Mouse (Mus musculus): ENCODE measurements at regions not wholly inside any gene's neighbourhood (a gene's known extent, or its start where the extent isn't known, plus 50 kb on each side); places are given as distances from the start of the nearest gene placed in this dataset.

DNA sequence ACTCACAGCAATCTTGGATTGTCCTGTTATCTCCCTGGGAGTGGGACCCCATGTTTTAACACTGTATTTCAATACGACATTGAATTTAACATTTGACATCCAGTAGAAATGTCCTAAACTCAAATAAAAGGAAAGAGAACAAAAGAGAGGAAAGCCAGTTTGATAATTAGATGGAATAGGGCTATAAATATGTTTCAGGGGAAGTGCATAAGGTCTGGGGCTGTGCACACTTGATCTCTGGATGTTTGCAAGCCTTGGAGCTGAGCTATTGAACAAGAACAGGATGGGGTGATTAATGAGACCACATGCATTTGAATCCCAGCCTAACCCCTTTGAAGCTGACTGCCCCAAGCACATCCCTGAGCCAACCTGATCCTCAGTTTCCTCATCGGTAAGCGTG, 264.0 kb upstream of the Npvf start:
- 82% methylated on average over 3 of the region's 3 CpGs for WGBS
- Histone ChIP-seq H3K4me3 (no peak overlapping the region), H3K36me3 (replicated peaks) (no peaks in the 10 kb centered on the region), H3K9me3 (no peaks in the 10 kb centered on the region), H3K27me3 (ENCODE audit: poor library complexity, severe bottlenecking) (no peaks in the 10 kb centered on the region), H3K4me1 (no peaks in the 10 kb centered on the region), H3K27ac (no peak overlapping the region)
- DNase-seq (ENCODE audit: extremely low spot score, low spot score) = no peak

DNA sequence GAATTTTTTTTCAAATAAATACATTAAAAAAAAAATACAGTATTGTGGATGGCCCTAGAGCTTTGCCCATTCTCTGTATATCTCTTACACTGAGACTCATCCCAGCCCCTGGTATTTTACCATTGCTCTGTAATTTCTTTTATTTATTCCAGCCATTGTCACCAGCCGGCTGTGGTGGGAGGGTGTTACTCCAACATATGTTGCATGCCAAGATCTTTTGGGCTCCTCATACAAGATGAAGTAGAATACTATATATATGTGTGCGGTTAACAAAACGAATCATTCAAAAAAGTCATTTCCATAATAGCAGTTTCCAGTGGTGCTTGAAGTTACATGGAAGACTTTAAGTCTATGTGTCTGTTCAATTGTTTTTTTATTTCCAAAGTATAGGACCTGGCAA, 268.0 kb upstream of the Npvf start:
- peaks cover 18% of the 10 kb centered on the region for H3K4me1 ChIP-seq
- no peaks in the 10 kb centered on the region; the same call in 1 of the 2 replicates for H3K27me3 ChIP-seq (ENCODE audit: poor library complexity, severe bottlenecking)
- H3K4me3 ChIP-seq = no peak overlapping the region
- DNase-seq (ENCODE audit: extremely low spot score, low spot score) = no peak
- H3K36me3 ChIP-seq (replicated peaks) = no peaks in the 10 kb centered on the region
- peaks cover 4% of the 10 kb centered on the region for H3K9me3 ChIP-seq
- H3K27ac ChIP-seq = no peak overlapping the region
- WGBS = 92% methylated on average over 3 of the region's 3 CpGs

DNA sequence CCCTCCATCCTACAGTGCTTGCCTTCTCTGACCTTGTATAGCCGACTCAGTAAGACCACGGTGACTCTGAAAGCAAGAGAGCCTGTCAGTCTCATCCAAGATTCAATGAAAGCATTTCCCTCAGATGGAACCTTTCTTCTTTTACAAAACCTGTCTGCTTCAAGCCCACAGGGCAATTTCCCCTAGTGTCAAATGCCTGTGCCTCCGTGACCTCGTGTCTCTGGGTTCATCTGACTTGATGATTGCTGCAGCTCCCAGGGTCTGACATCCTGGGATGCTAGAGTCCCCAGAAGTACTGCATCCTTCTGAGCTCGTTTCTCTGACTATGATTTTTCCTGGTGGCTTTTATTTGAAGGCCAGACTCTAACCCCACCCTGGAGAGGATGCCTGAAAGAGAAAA, 270.3 kb upstream of the Npvf start:
- WGBS = 51% methylated on average over 5 of the region's 5 CpGs
- no peaks in the 10 kb centered on the region; the same call in 1 of the 2 replicates for H3K27me3 ChIP-seq (ENCODE audit: poor library complexity, severe bottlenecking)
- H3K27ac ChIP-seq = peak overlapping the region; percentile 40; the same call in 1 of the 2 replicates
- peaks cover 4% of the 10 kb centered on the region for H3K9me3 ChIP-seq
- no peaks in the 10 kb centered on the region for H3K36me3 ChIP-seq (replicated peaks)
- peaks cover 18% of the 10 kb centered on the region for H3K4me1 ChIP-seq
- no peak overlapping the region for H3K4me3 ChIP-seq
- no peak for DNase-seq (ENCODE audit: extremely low spot score, low spot score)

DNA sequence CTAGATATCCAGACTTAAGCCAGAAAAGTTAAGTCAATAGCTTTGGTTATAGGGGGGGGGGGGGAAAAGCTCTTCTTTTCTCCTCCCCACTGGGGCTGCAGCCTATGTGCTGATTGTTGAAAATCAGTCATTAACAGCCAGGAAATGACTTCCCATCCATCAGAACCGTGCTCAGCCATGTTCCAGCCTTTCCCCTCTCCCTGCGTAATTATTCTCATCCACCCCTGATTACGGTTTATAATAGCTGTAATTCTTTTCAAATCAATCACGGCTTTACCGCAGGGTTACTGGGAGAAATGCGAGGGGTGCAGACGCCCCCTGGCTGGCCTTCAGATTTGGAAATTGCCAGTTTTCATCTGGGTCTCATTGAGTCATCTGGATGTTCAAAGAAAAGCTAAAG, 270.8 kb upstream of the Npvf start:
- no peaks in the 10 kb centered on the region for H3K36me3 ChIP-seq (replicated peaks)
- WGBS = 49% methylated on average over 7 of the region's 7 CpGs
- H3K9me3 ChIP-seq = peaks cover 4% of the 10 kb centered on the region
- no peak overlapping the region for H3K4me3 ChIP-seq
- DNase-seq (ENCODE audit: extremely low spot score, low spot score) = no peak
- no peaks in the 10 kb centered on the region; the same call in 1 of the 2 replicates for H3K27me3 ChIP-seq (ENCODE audit: poor library complexity, severe bottlenecking)
- 0 out of 2 replicates have a peak overlapping the region, but pooled peaks have one; percentile 40 for H3K27ac ChIP-seq
- peaks cover 18% of the 10 kb centered on the region for H3K4me1 ChIP-seq

DNA sequence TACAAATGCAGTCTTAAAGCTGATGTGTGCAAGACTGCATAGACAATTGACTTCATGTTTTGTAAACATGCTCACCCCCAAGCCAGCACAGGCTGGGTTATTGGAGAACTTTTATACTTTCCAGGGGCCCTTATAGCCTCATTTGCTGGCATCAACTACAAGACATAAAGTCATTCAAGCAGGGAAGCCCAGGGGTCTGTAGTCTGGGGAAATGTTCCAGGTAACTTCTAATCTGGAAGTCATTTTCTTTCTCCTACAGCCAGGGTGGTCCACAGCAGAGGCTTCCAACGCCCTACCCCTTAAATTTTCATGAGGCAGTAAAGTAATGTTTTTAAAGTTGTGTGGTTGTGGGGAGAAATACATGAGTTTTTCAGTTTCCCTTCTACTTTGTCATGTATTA, 272.1 kb upstream of the Npvf start:
- Histone ChIP-seq H3K9me3 (peaks cover 4% of the 10 kb centered on the region), H3K27ac (no peak overlapping the region), H3K27me3 (ENCODE audit: poor library complexity, severe bottlenecking) (no peaks in the 10 kb centered on the region; the same call in 1 of the 2 replicates), H3K4me1 (peaks cover 18% of the 10 kb centered on the region), H3K4me3 (no peak overlapping the region), H3K36me3 (replicated peaks) (no peaks in the 10 kb centered on the region)
- 87% methylated on average over 1 of the region's 1 CpGs for WGBS
- no peak for DNase-seq (ENCODE audit: extremely low spot score, low spot score)

DNA sequence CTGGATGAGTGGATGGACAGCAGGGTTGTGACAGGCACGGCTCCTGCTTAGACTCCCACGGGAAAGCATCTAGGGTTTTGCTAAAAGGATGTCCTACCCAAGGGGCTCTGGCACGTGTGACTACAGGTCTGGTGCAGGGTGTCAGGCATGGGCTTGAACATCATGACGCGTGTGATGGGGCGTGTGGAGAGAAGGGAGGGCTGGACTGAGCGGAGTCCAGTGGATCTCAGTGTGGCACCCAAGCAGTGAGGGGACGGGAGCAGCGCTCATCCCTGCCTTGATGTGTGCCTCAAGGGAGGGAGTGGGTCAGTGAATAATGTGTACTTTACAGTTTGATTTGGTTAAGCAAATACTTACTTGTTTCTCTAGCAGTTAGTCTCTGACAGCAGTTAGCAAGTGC, 275.3 kb upstream of the Npvf start:
- Histone ChIP-seq H3K4me1 (peaks cover 12% of the 10 kb centered on the region), H3K27me3 (ENCODE audit: poor library complexity, severe bottlenecking) (peaks cover 19% of the 10 kb centered on the region; the same call in 1 of the 2 replicates), H3K4me3 (no peak overlapping the region), H3K36me3 (replicated peaks) (no peaks in the 10 kb centered on the region), H3K9me3 (peaks cover 4% of the 10 kb centered on the region), H3K27ac (no peak overlapping the region)
- 91% methylated on average over 9 of the region's 9 CpGs for WGBS
- no peak for DNase-seq (ENCODE audit: extremely low spot score, low spot score)

DNA sequence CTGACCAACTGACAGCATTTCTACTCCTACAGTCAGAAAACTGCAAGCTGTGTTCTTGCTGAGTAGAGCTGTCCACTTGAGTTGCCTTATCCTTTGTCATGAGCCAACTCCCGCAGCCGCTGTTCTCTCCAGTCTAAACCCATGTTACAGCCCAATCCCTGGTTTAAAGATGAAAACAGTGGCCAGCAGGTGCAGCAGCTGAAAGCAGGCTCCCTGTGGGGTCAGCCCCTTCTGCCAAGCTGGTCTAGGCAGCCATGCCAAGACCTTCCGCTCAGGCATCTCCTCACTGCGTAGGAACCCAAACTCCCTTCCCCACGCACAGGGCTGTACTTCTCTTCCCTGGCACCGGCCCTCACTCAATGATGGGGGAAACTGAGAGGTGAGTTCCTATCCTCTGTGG, 279.3 kb upstream of the Npvf start:
- H3K27ac ChIP-seq = 0 out of 2 replicates have a peak overlapping the region, but pooled peaks have one; percentile 11
- H3K9me3 ChIP-seq = no peaks in the 10 kb centered on the region
- H3K36me3 ChIP-seq (replicated peaks) = no peaks in the 10 kb centered on the region
- 93% methylated on average over 6 of the region's 6 CpGs for WGBS
- peaks cover 11% of the 10 kb centered on the region for H3K4me1 ChIP-seq
- DNase-seq (ENCODE audit: extremely low spot score, low spot score) = no peak
- peaks cover 28% of the 10 kb centered on the region for H3K27me3 ChIP-seq (ENCODE audit: poor library complexity, severe bottlenecking)
- no peak overlapping the region for H3K4me3 ChIP-seq

DNA sequence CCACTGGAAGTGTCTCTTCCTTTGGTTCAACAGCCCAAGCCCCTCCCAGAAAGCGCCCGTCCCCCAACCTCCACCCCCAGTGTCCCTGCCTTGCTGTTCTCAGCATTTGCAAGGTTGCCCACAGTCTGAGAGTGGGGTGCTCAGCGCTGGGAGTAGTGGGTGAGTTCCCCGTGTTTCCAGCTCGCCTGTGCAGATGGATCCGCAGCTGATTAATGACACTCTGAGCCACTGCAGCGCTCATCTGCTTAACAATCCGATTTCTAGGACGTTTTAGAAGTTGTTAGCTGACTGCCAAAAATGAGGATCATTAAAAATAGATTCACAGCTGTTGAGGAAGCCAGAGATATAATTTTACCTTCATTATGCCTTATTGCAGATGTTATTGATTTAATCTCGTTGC, 280.0 kb upstream of the Npvf start:
- Histone ChIP-seq H3K9me3 (no peaks in the 10 kb centered on the region), H3K27ac (0 out of 2 replicates have a peak overlapping the region, but pooled peaks have one; percentile 11), H3K36me3 (replicated peaks) (no peaks in the 10 kb centered on the region), H3K4me3 (no peak overlapping the region), H3K27me3 (ENCODE audit: poor library complexity, severe bottlenecking) (peaks cover 28% of the 10 kb centered on the region), H3K4me1 (peaks cover 16% of the 10 kb centered on the region)
- 88% methylated on average over 10 of the region's 10 CpGs for WGBS
- DNase-seq (ENCODE audit: extremely low spot score, low spot score) = no peak

DNA sequence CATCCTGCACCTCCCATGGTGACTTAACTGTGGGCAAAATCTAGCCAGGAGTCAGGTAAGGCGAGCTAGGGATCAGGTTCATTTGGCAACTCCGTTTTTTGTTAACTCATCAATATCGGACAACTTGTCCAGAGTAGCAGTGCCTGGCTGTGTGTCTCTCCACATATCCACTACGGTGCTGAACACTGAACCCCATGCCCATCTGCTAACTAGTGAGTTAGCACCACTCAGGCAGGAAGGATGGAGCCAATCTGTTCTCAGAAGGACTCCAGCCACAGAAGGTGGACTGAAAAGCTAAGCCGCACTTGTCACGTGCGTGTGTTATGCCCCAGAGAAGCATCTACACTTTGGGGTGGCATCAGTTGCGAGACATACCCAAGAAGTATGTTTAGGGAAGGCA, 282.1 kb upstream of the Npvf start:
- Histone ChIP-seq H3K9me3 (no peaks in the 10 kb centered on the region), H3K27ac (no peak overlapping the region), H3K4me3 (no peak overlapping the region), H3K36me3 (replicated peaks) (no peaks in the 10 kb centered on the region), H3K27me3 (ENCODE audit: poor library complexity, severe bottlenecking) (peaks cover 28% of the 10 kb centered on the region), H3K4me1 (peaks cover 19% of the 10 kb centered on the region)
- 89% methylated on average over 8 of the region's 8 CpGs for WGBS
- DNase-seq (ENCODE audit: extremely low spot score, low spot score) = no peak

DNA sequence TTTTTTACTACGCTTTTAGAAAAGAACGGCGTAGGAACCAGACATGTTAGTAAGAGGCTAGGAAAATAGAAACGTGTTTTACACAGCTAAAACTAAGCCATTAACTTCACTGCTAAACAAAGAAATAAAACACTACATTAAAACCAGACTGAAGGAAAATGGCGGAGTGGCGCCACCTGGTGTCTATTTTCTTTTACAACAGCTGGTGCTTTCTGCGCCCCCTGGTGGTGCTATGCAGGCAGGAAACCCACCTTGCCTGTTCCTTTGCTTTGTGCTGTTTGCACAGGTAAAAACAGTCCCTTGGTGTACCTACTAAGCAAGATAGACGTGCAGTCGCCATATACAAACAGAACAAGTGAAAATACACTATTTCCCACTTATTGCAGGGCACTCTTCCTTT, 282.9 kb upstream of the Npvf start:
- peaks cover 24% of the 10 kb centered on the region for H3K4me1 ChIP-seq
- H3K4me3 ChIP-seq = no peak overlapping the region
- H3K27ac ChIP-seq = no peak overlapping the region
- H3K27me3 ChIP-seq (ENCODE audit: poor library complexity, severe bottlenecking) = peaks cover 28% of the 10 kb centered on the region
- no peaks in the 10 kb centered on the region for H3K36me3 ChIP-seq (replicated peaks)
- H3K9me3 ChIP-seq = no peaks in the 10 kb centered on the region
- WGBS = 34% methylated on average over 9 of the region's 9 CpGs
- peak; percentile 75 for DNase-seq (ENCODE audit: extremely low spot score, low spot score)

DNA sequence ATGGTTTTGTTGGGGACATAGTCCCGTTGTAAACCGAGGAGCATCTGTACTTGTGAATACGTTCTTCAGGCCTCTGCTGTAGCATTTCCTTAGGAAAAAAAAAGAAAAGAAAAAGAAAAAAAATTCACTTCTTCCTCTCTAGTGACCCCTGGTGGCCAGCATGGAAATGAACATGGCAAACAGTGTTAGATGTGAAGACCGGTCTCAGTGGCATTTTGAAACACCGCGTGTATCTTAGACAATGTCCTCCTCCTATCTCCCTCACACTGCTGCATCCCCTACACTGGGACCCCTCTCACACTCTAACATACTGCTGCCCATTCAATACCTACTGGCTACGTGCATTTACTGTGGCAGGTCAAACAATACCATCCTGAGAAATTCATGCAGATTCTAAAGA, 284.6 kb upstream of the Npvf start:
- peaks cover 13% of the 10 kb centered on the region; the same call in 1 of the 2 replicates for H3K27me3 ChIP-seq (ENCODE audit: poor library complexity, severe bottlenecking)
- no peaks in the 10 kb centered on the region for H3K9me3 ChIP-seq
- H3K4me1 ChIP-seq = peaks cover 24% of the 10 kb centered on the region
- no peaks in the 10 kb centered on the region for H3K36me3 ChIP-seq (replicated peaks)
- peak; percentile 43 for DNase-seq (ENCODE audit: extremely low spot score, low spot score)
- no peak overlapping the region for H3K4me3 ChIP-seq
- peak overlapping the region; percentile 71 for H3K27ac ChIP-seq
- 31% methylated on average over 7 of the region's 7 CpGs for WGBS

DNA sequence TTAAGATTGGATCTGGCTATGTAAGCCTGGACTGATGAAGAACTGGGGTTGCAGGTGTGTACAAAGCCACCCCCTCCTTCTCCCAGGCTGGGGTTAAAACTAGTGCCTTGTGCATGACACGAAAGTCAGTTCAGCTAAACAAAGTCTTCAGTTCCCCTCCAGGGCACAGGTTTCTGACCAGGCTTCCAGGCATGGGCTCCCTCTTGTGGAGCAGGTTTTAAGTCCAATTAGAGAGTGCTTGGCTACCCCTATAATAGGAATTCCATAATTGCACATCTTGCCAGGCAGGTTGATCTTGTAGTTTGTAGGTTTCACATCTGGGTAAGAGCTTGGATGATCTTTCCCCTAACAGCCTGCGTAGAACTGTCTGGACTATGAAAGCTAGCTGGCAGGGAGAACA, 285.2 kb upstream of the Npvf start:
- Histone ChIP-seq H3K36me3 (replicated peaks) (no peaks in the 10 kb centered on the region), H3K4me1 (peaks cover 24% of the 10 kb centered on the region), H3K27ac (peak overlapping the region; percentile 60; the same call in 1 of the 2 replicates), H3K4me3 (no peak overlapping the region), H3K9me3 (no peaks in the 10 kb centered on the region), H3K27me3 (ENCODE audit: poor library complexity, severe bottlenecking) (peaks cover 9% of the 10 kb centered on the region; the same call in 1 of the 2 replicates)
- DNase-seq (ENCODE audit: extremely low spot score, low spot score) = no peak
- WGBS = 57% methylated on average over 2 of the region's 2 CpGs

DNA sequence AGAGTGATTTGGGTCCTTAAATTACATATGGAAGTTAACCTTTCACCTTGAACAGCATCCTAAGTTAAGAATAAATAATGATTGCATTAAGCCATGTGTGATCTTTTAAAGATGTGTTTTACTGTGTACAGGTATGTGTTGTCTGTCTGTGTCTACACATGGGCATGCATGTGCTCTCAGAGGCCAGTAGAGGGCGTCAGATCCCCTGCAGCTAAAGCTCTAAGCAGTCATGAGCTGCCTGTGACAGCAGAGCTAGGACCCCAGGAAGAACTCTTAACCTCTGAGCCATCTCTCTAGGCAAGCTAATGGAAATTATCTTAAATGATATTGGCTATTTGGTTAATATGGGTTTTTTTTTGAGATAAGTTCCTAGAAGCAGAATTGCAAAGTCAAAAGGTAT, 285.9 kb upstream of the Npvf start:
- no peaks in the 10 kb centered on the region for H3K9me3 ChIP-seq
- 24% methylated on average over 1 of the region's 1 CpGs for WGBS
- peaks cover 24% of the 10 kb centered on the region for H3K4me1 ChIP-seq
- no peak overlapping the region for H3K27ac ChIP-seq
- no peak for DNase-seq (ENCODE audit: extremely low spot score, low spot score)
- no peak overlapping the region for H3K4me3 ChIP-seq
- H3K27me3 ChIP-seq (ENCODE audit: poor library complexity, severe bottlenecking) = peaks cover 9% of the 10 kb centered on the region; the same call in 1 of the 2 replicates
- H3K36me3 ChIP-seq (replicated peaks) = no peaks in the 10 kb centered on the region

All from forebrain, embryonic 10.5 days (tissue).